Mouse (Mus musculus): ENCODE data around the gene Btaf1. TPM values are rescaled to one million over a fixed set of nuclear protein-coding genes. Genes with fewer than 3 reads are reported as not detected.
"Not testable (repeated sequence)": the region's sequence is repeated elsewhere in the genome, so short reads cannot be mapped to it uniquely, and the experiment has no call there.

The Btaf1 gene
- polyA plus RNA-seq, 1 experiment from 2014 or later = 12.3 TPM

GRCm38 (mm10) chr19:36936285-36936684, 10.4 kb downstream of the Btaf1 start:
- no peaks in the 10 kb centered on the region for H3K4me1 ChIP-seq (replicated peaks; ENCODE audit: control insufficient read depth, insufficient read depth, low read length)
- WGBS = 92% methylated on average over 4 of the region's 4 CpGs
- ATAC-seq = no peak

GRCm38 (mm10) chr19:36938008-36938407, 12.1 kb downstream of the Btaf1 start:
- Histone ChIP-seq H3K27ac (ENCODE audit: low read length) (no peak overlapping the region), H3K36me3 (ENCODE audit: control insufficient read depth, insufficient read depth) (no peaks in the 10 kb centered on the region), H3K9ac (replicated peaks; ENCODE audit: low read depth, low read length) (no peak overlapping the region), H3K4me2 (ENCODE audit: low read length) (no peak overlapping the region), H3K9me3 (ENCODE audit: control insufficient read depth, low read length) (no peaks in the 10 kb centered on the region), H3K4me3 (replicated peaks; ENCODE audit: low read length) (no peak overlapping the region), H3K4me1 (replicated peaks; ENCODE audit: control insufficient read depth, insufficient read depth, low read length) (no peaks in the 10 kb centered on the region), H3K27me3 (replicated peaks; ENCODE audit: control insufficient read depth, insufficient read depth, low read length) (no peaks in the 10 kb centered on the region)
- no peak for ATAC-seq

More at GRCm38 (mm10) chr19:36936285-36936684, 10.4 kb downstream of the Btaf1 start:
- no peaks in the 10 kb centered on the region for H3K36me3 ChIP-seq (ENCODE audit: control insufficient read depth, insufficient read depth)
- no peak overlapping the region for H3K4me3 ChIP-seq (replicated peaks; ENCODE audit: low read length)
- H3K27me3 ChIP-seq (replicated peaks; ENCODE audit: control insufficient read depth, insufficient read depth, low read length) = no peaks in the 10 kb centered on the region
- H3K9me3 ChIP-seq (ENCODE audit: control insufficient read depth, low read length) = no peaks in the 10 kb centered on the region
- H3K4me2 ChIP-seq (ENCODE audit: low read length) = no peak overlapping the region
- no peak overlapping the region for H3K9ac ChIP-seq (replicated peaks; ENCODE audit: low read depth, low read length)
- H3K27ac ChIP-seq (ENCODE audit: low read length) = no peak overlapping the region

- no peaks in the 10 kb centered on the region for H3K4me1 ChIP-seq (replicated peaks; ENCODE audit: control insufficient read depth, insufficient read depth, low read length)
- no peak overlapping the region for H3K9ac ChIP-seq (replicated peaks; ENCODE audit: low read depth, low read length)
- no peak overlapping the region for H3K4me3 ChIP-seq (replicated peaks; ENCODE audit: low read length)
- 100% methylated on average over 1 of the region's 1 CpGs for WGBS
- no peak overlapping the region for H3K27ac ChIP-seq (ENCODE audit: low read length)
- H3K9me3 ChIP-seq (ENCODE audit: control insufficient read depth, low read length) = no peaks in the 10 kb centered on the region
- H3K27me3 ChIP-seq (replicated peaks; ENCODE audit: control insufficient read depth, insufficient read depth, low read length) = no peaks in the 10 kb centered on the region
- no peak for ATAC-seq
- H3K4me2 ChIP-seq (ENCODE audit: low read length) = no peak overlapping the region
- no peaks in the 10 kb centered on the region for H3K36me3 ChIP-seq (ENCODE audit: control insufficient read depth, insufficient read depth)
Observed at GRCm38 (mm10) chr19:36940064-36940463, 14.2 kb downstream of the Btaf1 start.

DNA sequence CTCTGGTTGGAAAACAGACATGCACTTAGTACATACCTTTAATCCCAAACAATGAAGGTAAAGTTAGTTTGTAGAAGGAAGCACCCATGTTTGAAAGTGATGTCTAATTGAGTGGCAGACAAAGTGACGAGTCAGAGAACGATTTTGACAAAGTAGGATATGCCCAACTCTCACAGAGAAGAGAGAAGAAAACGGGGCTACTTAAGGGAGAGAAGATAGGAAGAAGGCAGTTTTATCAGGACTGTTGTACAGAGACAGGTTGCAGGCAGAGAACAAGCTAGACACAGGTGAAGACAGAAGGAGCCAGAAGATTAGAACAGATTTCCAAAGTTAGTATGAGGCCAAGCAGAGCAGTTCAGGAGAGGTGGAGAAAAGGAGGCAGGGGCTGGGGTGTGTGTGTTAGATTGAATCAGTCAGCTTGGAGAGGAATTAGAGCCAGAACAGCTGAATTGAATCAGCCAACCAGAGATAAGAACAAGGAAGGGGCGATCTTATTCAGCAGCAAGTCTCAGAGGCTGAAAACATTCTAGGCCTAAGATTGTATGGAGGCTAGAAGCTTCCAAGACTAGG, 27.8 kb downstream of the Btaf1 start:
- Histone ChIP-seq H3K4me2 (ENCODE audit: low read length) (no peak overlapping the region), H3K27ac (ENCODE audit: low read length) (no peak overlapping the region), H3K27me3 (replicated peaks; ENCODE audit: control insufficient read depth, insufficient read depth, low read length) (no peaks in the 10 kb centered on the region), H3K9ac (replicated peaks; ENCODE audit: low read depth, low read length) (no peak overlapping the region), H3K36me3 (ENCODE audit: control insufficient read depth, insufficient read depth) (no peaks in the 10 kb centered on the region), H3K4me1 (replicated peaks; ENCODE audit: control insufficient read depth, insufficient read depth, low read length) (no peaks in the 10 kb centered on the region), H3K9me3 (ENCODE audit: control insufficient read depth, low read length) (no peaks in the 10 kb centered on the region), H3K4me3 (replicated peaks; ENCODE audit: low read length) (no peak overlapping the region)
- ATAC-seq = no peak
- 73% methylated on average over 4 of the region's 4 CpGs for whole genome bisulfite sequencing

DNA sequence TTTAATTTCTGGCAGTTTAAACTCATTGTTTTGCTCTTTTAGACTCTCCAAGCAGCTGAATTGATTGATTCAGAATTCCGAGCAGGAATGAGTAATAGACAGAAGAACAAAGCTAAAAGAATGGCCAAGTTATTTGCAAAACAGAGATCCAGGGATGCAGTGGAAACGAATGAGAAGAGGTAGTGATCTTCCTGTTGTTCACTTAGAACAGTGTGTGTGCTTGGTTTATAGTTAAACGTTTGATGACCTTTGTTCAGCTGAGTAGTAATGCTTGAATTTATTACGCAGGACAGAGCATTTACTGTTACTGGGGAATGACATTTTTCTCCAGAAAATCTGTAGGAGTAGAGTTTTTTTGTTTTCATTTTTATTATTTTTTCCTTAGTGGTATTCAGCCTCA, 32.5 kb downstream of the Btaf1 start:
- no peak overlapping the region for H3K4me3 ChIP-seq (replicated peaks; ENCODE audit: low read length)
- ATAC-seq = no peak
- H3K9ac ChIP-seq (replicated peaks; ENCODE audit: low read depth, low read length) = no peak overlapping the region
- no peaks in the 10 kb centered on the region for H3K36me3 ChIP-seq (ENCODE audit: control insufficient read depth, insufficient read depth)
- no peak overlapping the region for H3K4me2 ChIP-seq (ENCODE audit: low read length)
- 83% methylated on average over 4 of the region's 4 CpGs for WGBS
- H3K27ac ChIP-seq (ENCODE audit: low read length) = no peak overlapping the region
- H3K9me3 ChIP-seq (ENCODE audit: control insufficient read depth, low read length) = no peaks in the 10 kb centered on the region
- no peaks in the 10 kb centered on the region for H3K27me3 ChIP-seq (replicated peaks; ENCODE audit: control insufficient read depth, insufficient read depth, low read length)
- no peaks in the 10 kb centered on the region for H3K4me1 ChIP-seq (replicated peaks; ENCODE audit: control insufficient read depth, insufficient read depth, low read length)

GRCm38 (mm10) chr19:36961320-36961719, 35.4 kb downstream of the Btaf1 start:
- no peaks in the 10 kb centered on the region for H3K4me1 ChIP-seq (replicated peaks; ENCODE audit: control insufficient read depth, insufficient read depth, low read length)
- H3K9me3 ChIP-seq (ENCODE audit: control insufficient read depth, low read length) = no peaks in the 10 kb centered on the region
- ATAC-seq = no peak
- H3K36me3 ChIP-seq (ENCODE audit: control insufficient read depth, insufficient read depth) = peaks cover 8% of the 10 kb centered on the region
- WGBS = 95% methylated on average over 1 of the region's 1 CpGs
- no peak overlapping the region for H3K4me3 ChIP-seq (replicated peaks; ENCODE audit: low read length)
- H3K4me2 ChIP-seq (ENCODE audit: low read length) = no peak overlapping the region
- H3K9ac ChIP-seq (replicated peaks; ENCODE audit: low read depth, low read length) = no peak overlapping the region
- H3K27ac ChIP-seq (ENCODE audit: low read length) = no peak overlapping the region
- H3K27me3 ChIP-seq (replicated peaks; ENCODE audit: control insufficient read depth, insufficient read depth, low read length) = no peaks in the 10 kb centered on the region

GRCm38 (mm10) chr19:36962544-36963260, 36.8 kb downstream of the Btaf1 start:
- H3K4me3 ChIP-seq (replicated peaks; ENCODE audit: low read length); H3K9ac ChIP-seq (replicated peaks; ENCODE audit: low read depth, low read length); H3K4me1 ChIP-seq (replicated peaks; ENCODE audit: control insufficient read depth, insufficient read depth, low read length); ATAC-seq; H3K9me3 ChIP-seq (ENCODE audit: control insufficient read depth, low read length); H3K27ac ChIP-seq (ENCODE audit: low read length); H3K27me3 ChIP-seq (replicated peaks; ENCODE audit: control insufficient read depth, insufficient read depth, low read length); H3K4me2 ChIP-seq (ENCODE audit: low read length): not testable (repeated sequence)
- peaks cover 12% of the 10 kb centered on the region for H3K36me3 ChIP-seq (ENCODE audit: control insufficient read depth, insufficient read depth)
- WGBS = 79% methylated on average over 6 of the region's 6 CpGs

DNA sequence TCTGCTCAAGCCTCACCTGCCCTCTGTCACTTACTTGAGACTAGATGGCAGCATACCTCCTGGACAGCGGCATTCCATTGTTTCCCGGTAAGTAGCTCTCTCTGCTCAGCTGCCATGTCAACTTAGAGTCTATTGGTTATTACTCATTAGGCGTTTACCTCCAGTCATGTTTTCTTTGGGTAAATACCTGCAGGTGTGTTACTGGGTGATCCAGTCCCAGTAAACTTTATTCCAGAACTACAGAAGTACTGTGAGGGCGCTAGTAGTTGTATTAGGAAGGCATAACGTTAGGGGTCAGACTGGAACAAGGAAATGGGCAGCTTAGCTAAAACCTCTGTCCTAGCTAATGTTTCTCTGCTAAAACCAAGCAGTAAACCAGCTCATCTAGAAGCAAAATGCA, 78.7 kb downstream of the Btaf1 start:
- Histone ChIP-seq H3K9ac (replicated peaks; ENCODE audit: low read depth, low read length) (no peak overlapping the region), H3K4me3 (replicated peaks; ENCODE audit: low read length) (no peak overlapping the region), H3K36me3 (ENCODE audit: control insufficient read depth, insufficient read depth) (peaks cover 27% of the 10 kb centered on the region), H3K4me1 (replicated peaks; ENCODE audit: control insufficient read depth, insufficient read depth, low read length) (no peaks in the 10 kb centered on the region), H3K27me3 (replicated peaks; ENCODE audit: control insufficient read depth, insufficient read depth, low read length) (no peaks in the 10 kb centered on the region), H3K9me3 (ENCODE audit: control insufficient read depth, low read length) (no peaks in the 10 kb centered on the region), H3K27ac (ENCODE audit: low read length) (no peak overlapping the region), H3K4me2 (ENCODE audit: low read length) (no peak overlapping the region)
- 90% methylated on average over 5 of the region's 5 CpGs for WGBS
- ATAC-seq = no peak

GRCm38 (mm10) chr19:37009878-37010281, 84.0 kb downstream of the Btaf1 start:
- Histone ChIP-seq H3K27ac (ENCODE audit: low read length) (no peak overlapping the region), H3K4me1 (replicated peaks; ENCODE audit: control insufficient read depth, insufficient read depth, low read length) (no peaks in the 10 kb centered on the region), H3K4me2 (ENCODE audit: low read length) (no peak overlapping the region), H3K9me3 (ENCODE audit: control insufficient read depth, low read length) (no peaks in the 10 kb centered on the region), H3K9ac (replicated peaks; ENCODE audit: low read depth, low read length) (no peak overlapping the region), H3K27me3 (replicated peaks; ENCODE audit: control insufficient read depth, insufficient read depth, low read length) (no peaks in the 10 kb centered on the region), H3K36me3 (ENCODE audit: control insufficient read depth, insufficient read depth) (peaks cover 34% of the 10 kb centered on the region), H3K4me3 (replicated peaks; ENCODE audit: low read length) (no peak overlapping the region)
- 92% methylated on average over 3 of the region's 3 CpGs for WGBS
- no peak for ATAC-seq

All from forebrain, embryonic 16.5 days (tissue).